Mouse (Mus musculus) embryo, embryonic 11 days (tissue): ENCODE results near the gene Nmi.
A peak's percentile ranks its signal among the peaks of the same experiment; 100 is the strongest.
"Not testable (repeated sequence)": the region's sequence is repeated elsewhere in the genome, so short reads cannot be mapped to it uniquely, and the experiment has no call there.

ENCODE experiments used
- DNase-seq: peaks from one replicate; pipeline ENCODE4 v3.0.0-alpha.2; 2015

Nmi gene

GRCm38 (mm10) chr2:51973410-51973968, at the start of gene Nmi:
Gene Nmi, minus strand, starts transcription at chr2:51973494.
- peak; percentile 29 for DNase-seq

- DNase-seq = no peak
These were observed 43.1 kb upstream of the Nmi start for GRCm38 (mm10) chr2:52016361-52016760.

GRCm38 (mm10) chr2:52013306-52013820, 40.1 kb upstream of the Nmi start:
- DNase-seq = no peak

GRCm38 (mm10) chr2:52011820-52012219, 38.5 kb upstream of the Nmi start:
- DNase-seq = not testable (repeated sequence)

- no peak for DNase-seq
These were observed 33.1 kb upstream of the Nmi start for GRCm38 (mm10) chr2:52006380-52006779.

- DNase-seq = not testable (repeated sequence)
These were observed 29.0 kb upstream of the Nmi start for GRCm38 (mm10) chr2:52002299-52002698.

GRCm38 (mm10) chr2:52001521-52001920, 28.2 kb upstream of the Nmi start:
- no peak for DNase-seq

- DNase-seq = no peak
These were observed 26.7 kb upstream of the Nmi start for GRCm38 (mm10) chr2:51999996-52000395.

GRCm38 (mm10) chr2:51991447-51991846, 18.2 kb upstream of the Nmi start:
- no peak for DNase-seq

- DNase-seq = no peak
These were observed 16.3 kb upstream of the Nmi start for GRCm38 (mm10) chr2:51989559-51989958.

- DNase-seq = no peak
These were observed 13.4 kb upstream of the Nmi start for GRCm38 (mm10) chr2:51986695-51987094.

GRCm38 (mm10) chr2:51986157-51986556, 12.9 kb upstream of the Nmi start:
- DNase-seq = no peak

- DNase-seq = no peak
These were observed 11.9 kb upstream of the Nmi start for GRCm38 (mm10) chr2:51985241-51985640.

- no peak for DNase-seq
These were observed 9.0 kb upstream of the Nmi start for GRCm38 (mm10) chr2:51982288-51982687.

- DNase-seq = peak; percentile 24
These were observed 8.3 kb upstream of the Nmi start for GRCm38 (mm10) chr2:51981630-51982029.

GRCm38 (mm10) chr2:51972641-51973409, 469 bp downstream of the Nmi start:
- DNase-seq = peak; percentile 79

- DNase-seq = no peak
These were observed 1.2 kb downstream of the Nmi start for GRCm38 (mm10) chr2:51972142-51972541.

- DNase-seq = no peak
These were observed 2.4 kb downstream of the Nmi start for GRCm38 (mm10) chr2:51970897-51971296.

- DNase-seq = no peak
These were observed 6.0 kb downstream of the Nmi start for GRCm38 (mm10) chr2:51967288-51967687.

- no peak for DNase-seq
These were observed 19.6 kb downstream of the Nmi start for GRCm38 (mm10) chr2:51953648-51954204.

GRCm38 (mm10) chr2:51950876-51951275, 22.4 kb downstream of the Nmi start:
- DNase-seq = peak; percentile 18

GRCm38 (mm10) chr2:51948105-51948830, 25.0 kb downstream of the Nmi start:
- DNase-seq = no peak

- DNase-seq = no peak
These were observed 27.5 kb downstream of the Nmi start for GRCm38 (mm10) chr2:51945812-51946211.
